Mouse (Mus musculus) embryonic fibroblast, embryonic 13.5 days (primary cell): ENCODE measurements around the gene Prr30.

Experiments used
- CTCF ChIP-seq: IDR thresholded peaks from 2 replicates; pipeline ENCODE4 v1.5.1; 2011; ENCODE audit warnings: mild to moderate bottlenecking, control low read depth, low read length, moderate library complexity, borderline replicate concordance; ENCODE audit not compliant: insufficient read depth
- POLR2A ChIP-seq: IDR thresholded peaks from 2 replicates; pipeline ENCODE4 v1.6.1; 2011; ENCODE audit warnings: low read depth, mild to moderate bottlenecking, control low read depth, low read length, moderate library complexity

DNA sequence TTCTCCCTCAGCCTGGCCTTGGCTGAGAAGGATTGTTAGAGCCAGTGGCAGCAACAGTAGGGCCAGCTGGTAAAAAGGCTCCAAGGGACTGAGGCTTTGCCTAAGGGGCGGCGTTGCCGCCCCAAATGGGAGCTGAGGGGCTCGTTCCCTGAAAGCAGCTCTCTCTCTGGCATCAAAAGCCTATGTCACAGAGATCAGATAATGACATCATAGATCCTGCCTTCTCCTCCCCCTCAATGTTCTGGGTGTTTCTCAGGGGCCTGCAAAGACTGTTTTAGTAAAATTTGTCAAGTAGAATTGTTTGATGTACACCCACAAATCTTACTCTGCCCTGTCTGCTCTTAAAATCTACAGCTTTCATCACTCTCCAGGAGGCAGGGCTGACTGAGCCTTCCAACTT is at the start of gene Prr30:
- TF ChIP-seq CTCF, result no peak
- no peak for TF ChIP-seq POLR2A
